Comparison of ENCODE assay signal across 8 mouse cellular contexts in genomic region chr12:78906707-78907162, GRCm38 (mm10). TPM values are rescaled to one million over a fixed set of nuclear protein-coding genes. Genes with fewer than 3 reads are reported as not detected.
DNase-seq lines count a peak whose midpoint lies in the region; ATAC-seq lines count a peak whose summit lies in the region.

Plek2 (minus strand) TSS chr12:78906964.

- peak; percentile 80 for ATAC-seq in granulocyte monocyte progenitor cell, adult 5-6 weeks (replicated peaks; ENCODE audit: poor library complexity, severe bottlenecking)
- ATAC-seq in lung, embryonic 16.5 days (ENCODE audit: low read depth): peak; percentile 75

- H3K9me3 ChIP-seq in lung, embryonic 16.5 days (ENCODE audit: control insufficient read depth, low read length): peaks cover 6% of the 10 kb centered on the region; the same call in 1 of the 2 replicates

- H3K9ac ChIP-seq in lung, embryonic 16.5 days (ENCODE audit: low read length): peak within 1 kb of the TSS; percentile 68

- no peak within 1 kb of the TSS for H3K27ac ChIP-seq in lung, embryonic 16.5 days (ENCODE audit: low read length)

- peaks cover 7% of the 10 kb centered on the region for H3K4me1 ChIP-seq in lung, embryonic 16.5 days (replicated peaks; ENCODE audit: control insufficient read depth, insufficient read depth, low read length)

- DNase-seq in heart, adult 11 months: peak; percentile 93
- no peak for DNase-seq in heart, adult 8-10 months (ENCODE audit: low spot score)
- peak; percentile 84 to 85 for DNase-seq in cerebellum, postnatal 10 days
- peak; percentile 74 to 77 for DNase-seq in kidney, adult 8-10 months
- peak; percentile 54 for DNase-seq in ovary, adult 18-20 months (ENCODE audit: low spot score)
- peak; percentile 78 to 87 for DNase-seq in urinary bladder, adult 18-20 months (ENCODE audit: low spot score in 2 of 2)

- H3K36me3 ChIP-seq in lung, embryonic 16.5 days (ENCODE audit: control insufficient read depth, insufficient read depth, low read length): no peaks in the 10 kb centered on the region

- WGBS in lung, embryonic 16.5 days: 2% methylated on average over 38 of the region's 38 CpGs

- H3K27me3 ChIP-seq in lung, embryonic 16.5 days (ENCODE audit: control insufficient read depth, insufficient read depth, low read depth, low read length): peaks cover 15% of the 10 kb centered on the region

- H3K4me2 ChIP-seq in lung, embryonic 16.5 days (ENCODE audit: low read depth, low read length): peak within 1 kb of the TSS; percentile 91

- peak within 1 kb of the TSS; percentile 56 for H3K4me3 ChIP-seq in lung, embryonic 16.5 days (ENCODE audit: low read length)

RNA-seq across cellular contexts. Expression of gene Plek2, which starts in this region (rescaled TPM):
- under 1 TPM in 3 of 4 experiments, not detected in 1; 0.22 to 0.49 (median 0.38) TPM for total RNA-seq in heart, adult 8-10 months (2022)
- not detected in 2 replicates for total RNA-seq in granulocyte monocyte progenitor cell, adult 5-6 weeks (2014; fragmentation: Nextera tagmentation)
- 0.10 TPM in 1 of 2 replicates, not detected in the other for total RNA-seq in granulocyte monocyte progenitor cell, adult 5-6 weeks (2017)
- 7.1 and 7.9 TPM in 2 replicates for polyA plus RNA-seq in lung, embryonic 16.5 days (2015; fragmentation: Nextera tagmentation; extraction: Ambion mirVana)

Comparison
In these comparisons a context has a peak if more than half of its experiments do, and no peak if none do; other contexts are left out.
1. Peak in ATAC-seq in granulocyte monocyte progenitor cell, adult 5-6 weeks; RNA of the gene not detected or under 1 TPM.